Mouse (Mus musculus) erythroid progenitor cell, adult 5-6 weeks (primary cell): ENCODE results near the gene Wiz. TPM values are rescaled to one million over a fixed set of nuclear protein-coding genes. Genes with fewer than 3 reads are reported as not detected.

Source experiments
- ATAC-seq: replicated peaks from 2 replicates; pipeline ENCODE4 v1.8.0; 2016; ENCODE audit warnings: moderate number of reproducible peaks, mild to moderate bottlenecking, moderate TSS enrichment, inconsistent platforms; ENCODE audit not compliant: poor library complexity, low FRiP score, severe bottlenecking
- total RNA-seq, 2 experiments: library from RNA; stranded (forward) in 1 of 2; stranded (reverse) in 1 of 2; fragments of 150-400 nt in 1 of 2; fragments of 186-747, 209-891 nt in 1 of 2; gene quantifications; 2 replicates each; pipeline versions ENCODE4 v1.2.3 to v1.2.4; 2015 to 2017; ENCODE audit warnings: low replicate concordance in 2 of 2

Wiz gene
- total RNA-seq, 2 experiments from 2014 or later, result 5.6 to 19.7 TPM

- ATAC-seq, result no peak
Measured at GRCm38 (mm10) chr17:32354211-32354610, 35.0 kb downstream of the Wiz start.

- ATAC-seq, result no peak
Measured at GRCm38 (mm10) chr17:32353696-32354095, 35.5 kb downstream of the Wiz start.

DNA sequence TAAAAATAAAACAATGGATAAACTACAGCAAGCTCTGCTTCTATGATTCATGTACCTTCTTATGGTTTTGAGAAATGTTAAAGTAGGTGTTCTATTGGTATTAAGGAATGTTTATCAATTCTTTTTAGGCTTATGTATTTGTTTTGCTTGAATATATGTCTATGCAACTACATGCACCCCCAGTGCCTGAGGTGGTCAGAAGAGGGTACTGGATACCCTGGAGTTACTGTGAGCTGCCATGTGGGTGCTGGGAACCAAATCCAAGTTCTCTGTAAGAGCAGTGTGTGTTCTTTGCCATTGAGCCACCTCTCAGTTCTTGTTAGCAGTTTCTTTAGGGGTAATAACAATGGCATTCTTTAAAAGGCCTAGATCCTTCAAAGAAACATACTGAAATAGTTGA lies 37.5 kb downstream of the Wiz start:
- no peak for ATAC-seq

DNA sequence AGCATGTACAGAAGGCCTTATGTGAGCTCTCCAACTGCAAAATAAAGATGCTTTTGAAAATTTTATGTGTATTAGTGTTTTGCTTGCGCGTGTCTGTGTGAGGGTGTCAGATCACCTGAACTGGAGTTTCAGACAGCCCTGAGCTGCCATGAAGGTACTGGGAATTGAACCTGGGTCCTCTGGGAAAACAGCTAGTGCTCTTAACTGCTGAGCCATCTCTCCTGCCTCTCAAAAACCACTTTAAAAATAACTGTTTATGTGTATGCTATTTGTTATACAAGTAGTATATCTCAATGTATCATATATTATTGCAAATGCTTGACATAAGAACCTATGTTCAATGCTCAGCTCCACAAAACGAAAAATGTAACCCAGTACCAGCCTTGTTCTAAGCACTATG lies 38.0 kb downstream of the Wiz start:
- ATAC-seq, result no peak

- ATAC-seq, result peak; percentile 90
Measured at GRCm38 (mm10) chr17:32350382-32350983, 38.8 kb downstream of the Wiz start, which contains the start of gene Akap8l. Gene Akap8l, minus strand, starts transcription at chr17:32350607.

GRCm38 (mm10) chr17:32349851-32350381 lies 39.3 kb downstream of the Wiz start:
- ATAC-seq, result peak; percentile 39

DNA sequence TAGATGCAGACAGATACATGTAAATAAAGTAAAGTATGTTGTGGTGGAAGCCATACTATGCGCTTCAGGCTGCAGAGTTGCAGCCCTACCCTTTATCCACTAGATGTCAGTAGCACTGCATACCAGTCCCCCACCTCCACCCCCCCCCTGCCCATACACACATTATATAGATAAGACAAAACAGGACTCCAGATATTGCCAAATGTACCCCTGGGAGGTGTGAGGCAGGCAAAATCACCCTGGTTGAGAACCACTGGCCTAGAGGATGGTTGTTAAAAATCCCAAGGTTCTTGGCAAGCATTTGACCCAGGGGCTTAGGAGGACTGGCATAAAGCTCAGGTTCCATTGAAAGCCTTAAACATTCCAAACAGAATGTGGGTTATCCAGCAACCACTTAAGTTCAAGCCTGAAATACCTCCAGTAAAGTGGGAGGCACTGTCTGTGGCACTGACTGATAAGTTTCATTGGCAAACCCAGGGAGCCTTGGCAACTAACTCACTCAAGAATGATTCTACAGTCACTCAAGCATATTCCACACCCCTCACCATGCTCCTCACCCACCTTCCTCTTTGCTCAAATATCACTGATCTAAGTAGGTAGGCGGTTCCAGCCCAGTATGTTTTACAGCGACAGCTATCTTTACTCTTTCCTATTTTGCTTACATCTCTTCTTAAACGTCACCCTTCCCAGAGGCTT lies 40.1 kb downstream of the Wiz start:
- ATAC-seq, result peak; percentile 67

DNA sequence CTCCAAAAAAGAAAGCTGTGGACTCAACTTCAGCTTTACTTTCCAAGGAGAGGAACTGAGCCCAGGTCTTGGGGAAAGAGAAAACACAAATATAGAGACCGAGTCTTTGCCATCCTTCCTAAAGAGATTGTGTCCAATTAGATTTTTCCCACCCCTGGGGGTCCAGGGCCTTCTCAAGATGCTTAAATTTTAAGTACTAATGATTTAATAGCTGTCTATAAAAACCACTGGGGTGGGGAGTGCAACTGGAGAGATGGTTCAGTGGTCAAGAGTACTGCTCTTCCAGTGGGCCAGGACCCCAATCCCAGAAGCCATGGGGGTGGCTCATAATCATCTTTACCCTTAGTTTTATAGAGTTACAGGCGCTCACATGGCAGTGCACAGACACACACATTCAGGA lies 40.8 kb downstream of the Wiz start:
- no peak for ATAC-seq

GRCm38 (mm10) chr17:32341102-32341501 lies 48.1 kb downstream of the Wiz start:
- ATAC-seq, result no peak

GRCm38 (mm10) chr17:32340110-32340509 lies 49.1 kb downstream of the Wiz start:
- no peak for ATAC-seq

DNA sequence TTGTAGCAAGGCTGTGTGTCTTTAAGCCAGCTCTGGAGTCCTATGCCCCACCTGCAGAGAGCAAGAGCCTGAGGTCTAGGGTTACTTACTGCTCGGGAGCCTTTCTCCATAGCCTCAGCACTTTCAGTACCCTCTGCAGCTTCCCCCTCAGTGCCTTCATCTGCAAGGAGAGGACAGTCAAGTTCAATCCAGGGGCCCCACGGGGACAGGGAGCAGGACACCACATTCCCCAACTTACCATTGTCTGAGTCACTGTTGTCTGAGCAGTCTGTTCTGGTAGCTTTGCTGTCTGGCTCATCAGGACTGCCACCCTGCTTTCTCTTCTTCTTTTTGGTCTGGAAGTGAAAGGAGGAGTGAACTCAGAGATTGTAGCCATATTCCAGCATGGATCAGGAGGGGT lies 53.4 kb downstream of the Wiz start:
- ATAC-seq, result no peak

- no peak for ATAC-seq
Measured at GRCm38 (mm10) chr17:32334921-32335320, 54.3 kb downstream of the Wiz start.

- ATAC-seq, result no peak
Measured at GRCm38 (mm10) chr17:32333675-32334303, 55.5 kb downstream of the Wiz start.

- ATAC-seq, result no peak
Measured at GRCm38 (mm10) chr17:32327501-32327900, 61.7 kb downstream of the Wiz start.

GRCm38 (mm10) chr17:32322809-32323208 lies 66.4 kb downstream of the Wiz start:
- ATAC-seq, result no peak

- peak; percentile 1; the same call in 1 of the 2 replicates for ATAC-seq
Measured at GRCm38 (mm10) chr17:32321836-32322235, 67.4 kb downstream of the Wiz start.

GRCm38 (mm10) chr17:32321390-32321734 lies 67.9 kb downstream of the Wiz start:
- ATAC-seq, result peak; percentile 63

GRCm38 (mm10) chr17:32320597-32321389 lies 68.4 kb downstream of the Wiz start, which contains the start of gene Akap8:
Gene Akap8, minus strand, starts transcription at chr17:32321238.
- ATAC-seq, result peak; percentile 93

DNA sequence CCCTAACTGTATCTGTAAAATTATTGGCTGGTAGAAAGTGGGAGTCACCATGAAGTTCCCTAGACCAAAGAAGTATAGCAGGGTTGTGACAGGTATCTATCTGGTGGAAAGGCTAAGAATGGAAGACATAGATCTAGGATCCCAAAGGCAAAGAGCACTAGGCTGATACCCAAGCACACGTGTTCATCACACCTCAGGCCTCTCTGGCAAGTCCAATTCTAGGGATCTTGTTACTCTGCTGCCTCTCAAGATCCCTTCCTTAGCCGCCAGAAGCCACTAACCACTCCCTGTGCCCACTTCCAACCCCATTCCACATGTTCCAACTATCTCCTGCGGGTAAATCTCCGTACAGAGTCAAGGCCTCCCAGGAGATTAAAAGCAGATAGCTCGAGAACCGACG lies 69.3 kb downstream of the Wiz start:
- ATAC-seq, result 0 out of 2 replicates have a peak, but pooled peaks have one; percentile 3

- no peak for ATAC-seq
Measured at GRCm38 (mm10) chr17:32317708-32318107, 71.5 kb downstream of the Wiz start.
